Comparison of ENCODE assay signal across 8 mouse cellular contexts in the genomic region with DNA sequence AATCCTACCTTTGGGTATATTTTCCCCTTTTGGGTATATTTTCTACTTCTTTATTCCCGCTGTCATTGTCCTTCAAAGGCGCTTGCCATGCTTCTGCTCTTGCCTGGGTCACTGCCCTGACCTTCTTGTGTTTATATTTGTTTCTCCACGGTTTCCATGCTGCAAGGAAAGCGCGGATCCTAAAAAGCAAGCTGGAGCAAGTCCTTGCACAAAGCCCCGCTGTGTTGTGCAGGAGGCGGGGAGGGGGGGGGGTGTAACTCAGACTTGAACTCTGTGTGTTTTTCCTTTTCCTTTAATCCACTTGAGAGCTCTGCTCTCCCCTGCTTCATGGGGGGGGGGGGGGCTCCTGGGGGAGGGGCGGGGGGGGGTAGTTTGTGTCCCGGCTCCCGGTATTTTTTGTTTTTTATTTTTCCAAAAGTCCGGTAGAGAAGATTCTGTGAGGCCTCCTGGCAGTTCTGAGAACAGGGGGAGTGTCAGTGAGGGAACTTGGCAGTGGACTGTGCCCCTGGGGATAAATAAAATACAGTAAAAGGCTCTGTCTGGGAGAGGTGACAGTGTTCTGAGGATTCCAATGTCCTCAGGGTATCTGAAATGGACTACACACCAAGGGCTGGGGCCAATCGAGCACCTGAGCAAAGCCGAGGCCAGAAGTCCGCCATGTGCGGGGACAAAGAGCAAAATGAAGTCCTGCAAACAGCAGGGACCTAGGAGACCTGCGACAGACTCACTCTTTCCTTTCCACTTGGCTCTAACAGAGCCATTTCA.
DNase-seq lines count a peak whose midpoint lies in the region; ATAC-seq and TF ChIP-seq lines count a peak whose summit lies in the region.

No protein-coding gene starts in this region.

- peak; percentile 38 to 66 for DNase-seq in kidney, postnatal 25 days
- peak; percentile 40 for DNase-seq in neural tube, embryonic 11.5 days (ENCODE audit: low spot score)
- DNase-seq in thymus, postnatal 25 days: no peak
- DNase-seq in frontal cortex, adult 2 months (ENCODE audit: extremely low spot score in 1 of 2, low spot score in 1 of 2): no peak
- DNase-seq in spleen, postnatal 4 days (ENCODE audit: low spot score in 2 of 2): no peak

- no peaks in the 10 kb centered on the region; the same call in 1 of the 2 replicates for H3K4me1 ChIP-seq in intestine, embryonic 15.5 days (replicated peaks)
- H3K4me1 ChIP-seq in intestine, postnatal 0 days (replicated peaks; ENCODE audit: control insufficient read depth, insufficient read depth, low read length): no peaks in the 10 kb centered on the region
- H3K4me1 ChIP-seq in heart, embryonic 14.5 days (ENCODE audit: control insufficient read depth in 2 of 2, insufficient read depth in 2 of 2, low read length in 2 of 2): peaks cover 8 to 22% of the 10 kb centered on the region in 2 experiments
- no peaks in the 10 kb centered on the region; the same call in 1 of the 2 replicates for H3K4me1 ChIP-seq in neural tube, embryonic 11.5 days (ENCODE audit: control insufficient read depth, insufficient read depth, low read length)

- H3K27ac ChIP-seq in intestine, embryonic 15.5 days: no peak overlapping the region
- no peak overlapping the region for H3K27ac ChIP-seq in intestine, postnatal 0 days (ENCODE audit: low read depth, low read length)
- peak overlapping the region; percentile 23 to 53; a peak in 3 of 4 replicates for H3K27ac ChIP-seq in heart, embryonic 14.5 days (replicated peaks in 1 of 2; ENCODE audit: control insufficient read depth in 1 of 2, insufficient read depth in 1 of 2, low read depth in 2 of 2, low read length in 2 of 2)
- 0 out of 2 replicates have a peak overlapping the region, but pooled peaks have one; percentile 50 for H3K27ac ChIP-seq in neural tube, embryonic 11.5 days (ENCODE audit: low read depth, low read length)

- no peaks in the 10 kb centered on the region for H3K36me3 ChIP-seq in intestine, embryonic 15.5 days
- H3K36me3 ChIP-seq in intestine, postnatal 0 days (ENCODE audit: control insufficient read depth, insufficient read depth): no peaks in the 10 kb centered on the region
- no peaks in the 10 kb centered on the region for H3K36me3 ChIP-seq in heart, embryonic 14.5 days (ENCODE audit: control insufficient read depth, insufficient read depth, low read length)
- no peaks in the 10 kb centered on the region for H3K36me3 ChIP-seq in neural tube, embryonic 11.5 days (ENCODE audit: control insufficient read depth, insufficient read depth, low read length)

- H3K4me2 ChIP-seq in intestine, embryonic 15.5 days (replicated peaks): peak overlapping the region; percentile 14; the same call in 1 of the 2 replicates
- H3K4me2 ChIP-seq in intestine, postnatal 0 days (replicated peaks; ENCODE audit: low read depth): no peak overlapping the region
- peak overlapping the region; percentile 31; the same call in 1 of the 2 replicates for H3K4me2 ChIP-seq in heart, embryonic 14.5 days (ENCODE audit: low read length)
- H3K4me2 ChIP-seq in neural tube, embryonic 11.5 days (ENCODE audit: low read depth): peak overlapping the region; percentile 22; the same call in 1 of the 2 replicates

- no peak overlapping the region for H3K9ac ChIP-seq in intestine, embryonic 15.5 days
- H3K9ac ChIP-seq in intestine, postnatal 0 days (ENCODE audit: low read depth, low read length): no peak overlapping the region
- peak overlapping the region; percentile 51; the same call in 1 of the 2 replicates for H3K9ac ChIP-seq in heart, embryonic 14.5 days (ENCODE audit: low read length)
- no peak overlapping the region for H3K9ac ChIP-seq in neural tube, embryonic 11.5 days (ENCODE audit: low read length)

- 44% methylated on average over 16 of the region's 16 CpGs for WGBS in intestine, embryonic 15.5 days
- 39% methylated on average over 16 of the region's 16 CpGs for WGBS in intestine, postnatal 0 days
- 38% methylated on average over 16 of the region's 16 CpGs for WGBS in heart, embryonic 14.5 days
- WGBS in neural tube, embryonic 11.5 days: 33% methylated on average over 16 of the region's 16 CpGs

- no peak for TF ChIP-seq CTCF in intestine, postnatal 0 days (IDR thresholded peaks at IDR 0.05; ENCODE audit: low read depth)

- ATAC-seq in intestine, embryonic 15.5 days: peak; percentile 41; the same call in 1 of the 2 replicates
- no peak for ATAC-seq in intestine, postnatal 0 days
- no peak for ATAC-seq in heart, embryonic 14.5 days (ENCODE audit: insufficient number of reproducible peaks, insufficient read depth, low FRiP score, low read depth)
- peak; percentile 43 for ATAC-seq in neural tube, embryonic 11.5 days (ENCODE audit: insufficient read depth, low FRiP score, low TSS enrichment)

- H3K4me3 ChIP-seq in intestine, embryonic 15.5 days (replicated peaks): no peak overlapping the region
- no peak overlapping the region for H3K4me3 ChIP-seq in intestine, postnatal 0 days (ENCODE audit: low read depth, low read length)
- H3K4me3 ChIP-seq in heart, embryonic 14.5 days (ENCODE audit: control insufficient read depth in 1 of 2, insufficient read depth in 1 of 2, low read depth in 1 of 2, low read length in 2 of 2): no peak overlapping the region
- no peak overlapping the region for H3K4me3 ChIP-seq in neural tube, embryonic 11.5 days (ENCODE audit: low read depth, low read length)

- no peaks in the 10 kb centered on the region for H3K27me3 ChIP-seq in intestine, embryonic 15.5 days (replicated peaks)
- no peaks in the 10 kb centered on the region for H3K27me3 ChIP-seq in intestine, postnatal 0 days (replicated peaks; ENCODE audit: control insufficient read depth, insufficient read depth, low read length)
- no peaks in the 10 kb centered on the region for H3K27me3 ChIP-seq in heart, embryonic 14.5 days (ENCODE audit: control insufficient read depth, insufficient read depth, low read length)
- no peaks in the 10 kb centered on the region for H3K27me3 ChIP-seq in neural tube, embryonic 11.5 days (ENCODE audit: control insufficient read depth, insufficient read depth, low read length)

- no peaks in the 10 kb centered on the region for H3K9me3 ChIP-seq in intestine, embryonic 15.5 days
- no peaks in the 10 kb centered on the region for H3K9me3 ChIP-seq in intestine, postnatal 0 days (ENCODE audit: control insufficient read depth)
- no peaks in the 10 kb centered on the region for H3K9me3 ChIP-seq in heart, embryonic 14.5 days (ENCODE audit: control insufficient read depth, low read length)
- H3K9me3 ChIP-seq in neural tube, embryonic 11.5 days (ENCODE audit: control insufficient read depth, low read length): no peaks in the 10 kb centered on the region

Comparison
In these comparisons a context has a peak if more than half of its experiments do, and no peak if none do; other contexts are left out.
1. ATAC-seq: peak in intestine, embryonic 15.5 days (single experiment) and neural tube, embryonic 11.5 days (single experiment); none in intestine, postnatal 0 days (single experiment) and heart, embryonic 14.5 days (single experiment).
2. H3K27ac ChIP-seq: peak in heart, embryonic 14.5 days (2 of 2) and neural tube, embryonic 11.5 days (single experiment); none in intestine, embryonic 15.5 days (single experiment) and intestine, postnatal 0 days (single experiment).
3. DNase-seq: peak in kidney, postnatal 25 days (2 of 2) and neural tube, embryonic 11.5 days (single experiment); none in thymus, postnatal 25 days (single experiment), frontal cortex, adult 2 months (0 of 2) and spleen, postnatal 4 days (0 of 2).